Mouse (Mus musculus): ENCODE results near the gene Dusp18. TPM values are rescaled to one million over a fixed set of nuclear protein-coding genes. Genes with fewer than 3 reads are reported as not detected.
"Not testable (repeated sequence)": the region's sequence is repeated elsewhere in the genome, so short reads cannot be mapped to it uniquely, and the experiment has no call there.

Dusp18 gene
- polyA plus RNA-seq, 1 experiment from 2014 or later: 14.5 TPM

- Histone ChIP-seq H3K9me3 (replicated peaks) (no peaks in the 10 kb centered on the region), H3K27me3 (replicated peaks) (no peaks in the 10 kb centered on the region), H3K4me2 (no peak overlapping the region; the same call in 1 of the 2 replicates), H3K36me3 (peaks cover 24% of the 10 kb centered on the region), H3K4me1 (replicated peaks) (peaks cover 14% of the 10 kb centered on the region), H3K9ac (no peak overlapping the region), H3K4me3 (no peak overlapping the region), H3K27ac (ENCODE audit: poor library complexity, severe bottlenecking) (no peak overlapping the region)
- ATAC-seq (ENCODE audit: insufficient number of reproducible peaks, low FRiP score): no peak
- WGBS: 81% methylated on average over 6 of the region's 6 CpGs
Observed at GRCm38 (mm10) chr11:3893970-3894369, 1.1 kb upstream of the Dusp18 start.

DNA sequence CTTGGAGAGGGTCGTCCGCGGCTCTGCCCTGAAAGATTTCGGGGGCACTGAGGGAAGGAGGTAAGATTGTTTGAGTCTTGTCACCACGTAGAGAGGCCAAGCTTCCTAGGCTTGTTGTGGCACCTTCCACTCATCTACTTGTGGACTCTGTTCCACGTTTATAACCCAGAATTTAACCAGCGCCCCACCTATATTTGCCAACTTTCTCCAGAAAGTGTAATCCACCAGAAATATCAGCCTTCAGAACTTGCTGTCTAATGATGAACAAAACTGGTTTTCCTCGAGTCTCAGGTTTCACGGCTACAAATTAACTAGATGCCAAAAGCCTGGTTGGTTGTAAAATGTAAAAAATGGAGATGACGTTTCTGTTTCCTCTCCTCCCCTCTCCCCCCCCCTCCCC lies 418 bp downstream of the Dusp18 start:
- H3K4me3 ChIP-seq: peak overlapping the region; percentile 60
- H3K4me1 ChIP-seq (replicated peaks): peaks cover 20% of the 10 kb centered on the region
- peak overlapping the region; percentile 77 for H3K27ac ChIP-seq (ENCODE audit: poor library complexity, severe bottlenecking)
- H3K4me2 ChIP-seq: peak overlapping the region; percentile 89
- 4% methylated on average over 10 of the region's 10 CpGs for WGBS
- peaks cover 25% of the 10 kb centered on the region for H3K36me3 ChIP-seq
- no peak for ATAC-seq (ENCODE audit: insufficient number of reproducible peaks, low FRiP score)
- no peaks in the 10 kb centered on the region for H3K27me3 ChIP-seq (replicated peaks)
- H3K9me3 ChIP-seq (replicated peaks): no peaks in the 10 kb centered on the region
- H3K9ac ChIP-seq: peak overlapping the region; percentile 78

DNA sequence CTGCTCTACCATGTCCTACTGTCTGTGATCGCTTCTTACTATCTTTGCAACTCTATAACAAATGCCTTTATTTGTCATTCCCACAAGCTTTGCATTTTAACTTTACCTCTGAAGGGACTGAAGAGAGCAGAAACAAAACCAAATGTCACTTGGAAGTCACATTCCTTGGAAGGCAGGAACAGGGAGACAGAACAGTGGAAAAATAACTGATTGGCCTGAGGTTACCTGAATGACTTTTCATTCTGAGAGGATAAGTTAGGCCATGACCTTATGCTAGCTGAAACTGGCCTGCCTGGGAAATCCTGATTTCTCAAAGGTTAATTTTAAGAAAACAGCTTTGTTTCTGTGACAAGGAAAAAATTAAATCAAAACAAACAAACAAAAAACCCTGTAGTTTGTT lies 893 bp downstream of the Dusp18 start:
- Histone ChIP-seq H3K4me3 (no peak overlapping the region; the same call in 1 of the 2 replicates), H3K4me2 (peak overlapping the region; percentile 89), H3K36me3 (peaks cover 25% of the 10 kb centered on the region), H3K9ac (no peak overlapping the region), H3K27me3 (replicated peaks) (no peaks in the 10 kb centered on the region), H3K9me3 (replicated peaks) (no peaks in the 10 kb centered on the region), H3K27ac (ENCODE audit: poor library complexity, severe bottlenecking) (0 out of 2 replicates have a peak overlapping the region, but pooled peaks have one; percentile 77), H3K4me1 (replicated peaks) (peaks cover 21% of the 10 kb centered on the region)
- no peak for ATAC-seq (ENCODE audit: insufficient number of reproducible peaks, low FRiP score)
- 72% methylated on average over 1 of the region's 1 CpGs for WGBS

- H3K4me3 ChIP-seq: no peak overlapping the region
- no peak overlapping the region for H3K4me2 ChIP-seq
- no peak for ATAC-seq (ENCODE audit: insufficient number of reproducible peaks, low FRiP score)
- H3K9ac ChIP-seq: no peak overlapping the region
- H3K4me1 ChIP-seq (replicated peaks): peaks cover 24% of the 10 kb centered on the region
- no peaks in the 10 kb centered on the region for H3K9me3 ChIP-seq (replicated peaks)
- peaks cover 25% of the 10 kb centered on the region for H3K36me3 ChIP-seq
- no peak overlapping the region for H3K27ac ChIP-seq (ENCODE audit: poor library complexity, severe bottlenecking)
- 69% methylated on average over 6 of the region's 6 CpGs for WGBS
- no peaks in the 10 kb centered on the region for H3K27me3 ChIP-seq (replicated peaks)
Observed at GRCm38 (mm10) chr11:3900296-3900695, 5.3 kb downstream of the Dusp18 start.

GRCm38 (mm10) chr11:3902516-3902915 lies 7.5 kb downstream of the Dusp18 start:
- no peak overlapping the region for H3K27ac ChIP-seq (ENCODE audit: poor library complexity, severe bottlenecking)
- WGBS: 89% methylated on average over 3 of the region's 3 CpGs
- H3K4me1 ChIP-seq (replicated peaks): peaks cover 10% of the 10 kb centered on the region
- ATAC-seq (ENCODE audit: insufficient number of reproducible peaks, low FRiP score): no peak
- no peaks in the 10 kb centered on the region for H3K9me3 ChIP-seq (replicated peaks)
- no peak overlapping the region for H3K9ac ChIP-seq
- peaks cover 23% of the 10 kb centered on the region for H3K36me3 ChIP-seq
- no peak overlapping the region for H3K4me2 ChIP-seq
- H3K27me3 ChIP-seq (replicated peaks): no peaks in the 10 kb centered on the region
- H3K4me3 ChIP-seq: no peak overlapping the region

DNA sequence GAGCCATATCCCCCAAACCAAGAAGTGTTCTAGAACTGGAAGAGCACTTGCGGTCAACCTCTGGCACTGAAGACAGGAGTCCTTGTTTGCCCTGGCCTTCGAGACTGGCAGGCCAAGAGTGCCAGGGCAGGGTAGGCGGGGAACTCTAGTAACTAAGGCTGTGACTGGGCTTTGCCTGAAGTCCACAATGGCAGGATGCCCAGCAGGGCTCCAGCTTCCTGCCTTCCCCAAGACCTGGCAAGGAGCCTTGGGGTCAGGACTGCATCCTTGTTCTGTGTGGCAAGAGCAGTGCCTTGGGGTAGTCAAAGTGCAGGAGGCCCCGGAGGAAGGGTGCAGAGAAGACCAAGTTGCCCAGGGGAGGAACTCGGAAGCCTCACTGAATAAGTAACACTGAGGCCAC lies 8.0 kb downstream of the Dusp18 start:
- Histone ChIP-seq H3K4me2 (no peak overlapping the region), H3K27me3 (replicated peaks) (no peaks in the 10 kb centered on the region), H3K27ac (ENCODE audit: poor library complexity, severe bottlenecking) (no peak overlapping the region), H3K36me3 (peaks cover 21% of the 10 kb centered on the region), H3K4me3 (no peak overlapping the region), H3K9ac (no peak overlapping the region), H3K9me3 (replicated peaks) (no peaks in the 10 kb centered on the region), H3K4me1 (replicated peaks) (peaks cover 10% of the 10 kb centered on the region)
- ATAC-seq (ENCODE audit: insufficient number of reproducible peaks, low FRiP score): no peak
- 70% methylated on average over 5 of the region's 5 CpGs for WGBS

- H3K4me1 ChIP-seq (replicated peaks): peaks cover 10% of the 10 kb centered on the region
- WGBS: 77% methylated on average over 6 of the region's 6 CpGs
- no peak overlapping the region for H3K27ac ChIP-seq (ENCODE audit: poor library complexity, severe bottlenecking)
- no peaks in the 10 kb centered on the region for H3K27me3 ChIP-seq (replicated peaks)
- H3K9me3 ChIP-seq (replicated peaks): no peaks in the 10 kb centered on the region
- no peak overlapping the region for H3K9ac ChIP-seq
- ATAC-seq (ENCODE audit: insufficient number of reproducible peaks, low FRiP score): no peak
- H3K36me3 ChIP-seq: peaks cover 11% of the 10 kb centered on the region
- H3K4me2 ChIP-seq: no peak overlapping the region
- H3K4me3 ChIP-seq: no peak overlapping the region
Observed at GRCm38 (mm10) chr11:3904673-3905072, 9.6 kb downstream of the Dusp18 start.

GRCm38 (mm10) chr11:3905446-3905845 lies 10.4 kb downstream of the Dusp18 start:
- H3K27me3 ChIP-seq (replicated peaks): no peaks in the 10 kb centered on the region
- WGBS: 56% methylated on average over 1 of the region's 1 CpGs
- no peak overlapping the region for H3K4me3 ChIP-seq
- no peak overlapping the region for H3K4me2 ChIP-seq
- ATAC-seq (ENCODE audit: insufficient number of reproducible peaks, low FRiP score): no peak
- no peak overlapping the region for H3K9ac ChIP-seq
- H3K27ac ChIP-seq (ENCODE audit: poor library complexity, severe bottlenecking): no peak overlapping the region
- H3K4me1 ChIP-seq (replicated peaks): peaks cover 8% of the 10 kb centered on the region
- peaks cover 11% of the 10 kb centered on the region for H3K36me3 ChIP-seq
- H3K9me3 ChIP-seq (replicated peaks): no peaks in the 10 kb centered on the region

DNA sequence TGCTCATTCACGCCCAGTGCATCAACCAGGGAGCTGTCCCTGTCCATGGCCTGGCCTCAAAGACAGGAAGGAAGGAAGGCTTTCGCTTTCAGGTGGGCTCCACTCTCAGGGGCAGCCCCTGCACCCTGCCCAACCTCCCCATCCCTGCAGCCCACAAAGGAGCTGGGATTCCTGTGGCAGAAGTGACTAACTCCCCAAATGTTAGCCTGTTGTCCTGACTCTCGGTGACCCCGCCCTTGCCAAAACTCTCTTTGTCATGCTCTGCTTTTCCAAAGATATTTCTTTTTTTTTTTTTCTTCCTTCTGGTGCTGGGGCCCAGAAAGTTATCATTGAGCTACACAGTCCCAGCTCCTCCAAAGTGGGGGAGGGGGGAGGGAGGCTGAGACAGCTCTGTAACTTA lies 14.2 kb downstream of the Dusp18 start:
- Histone ChIP-seq H3K4me2 (no peak overlapping the region), H3K36me3 (peaks cover 11% of the 10 kb centered on the region), H3K27me3 (replicated peaks) (no peaks in the 10 kb centered on the region), H3K4me3 (no peak overlapping the region), H3K4me1 (replicated peaks) (peaks cover 32% of the 10 kb centered on the region), H3K9ac (no peak overlapping the region), H3K27ac (ENCODE audit: poor library complexity, severe bottlenecking) (no peak overlapping the region), H3K9me3 (replicated peaks) (no peaks in the 10 kb centered on the region)
- ATAC-seq (ENCODE audit: insufficient number of reproducible peaks, low FRiP score): no peak
- 77% methylated on average over 4 of the region's 4 CpGs for WGBS

GRCm38 (mm10) chr11:3910513-3911310 lies 15.7 kb downstream of the Dusp18 start:
- H3K27ac ChIP-seq (ENCODE audit: poor library complexity, severe bottlenecking): peak overlapping the region; percentile 46; the same call in 1 of the 2 replicates
- WGBS: 44% methylated on average over 5 of the region's 5 CpGs
- peak overlapping the region; percentile 93 for H3K4me2 ChIP-seq
- ATAC-seq (ENCODE audit: insufficient number of reproducible peaks, low FRiP score): no peak
- H3K4me3 ChIP-seq: peak overlapping the region; percentile 2; the same call in 1 of the 2 replicates
- peaks cover 11% of the 10 kb centered on the region for H3K36me3 ChIP-seq
- no peaks in the 10 kb centered on the region for H3K9me3 ChIP-seq (replicated peaks)
- 0 out of 2 replicates have a peak overlapping the region, but pooled peaks have one; percentile 7 for H3K9ac ChIP-seq
- no peaks in the 10 kb centered on the region for H3K27me3 ChIP-seq (replicated peaks)
- H3K4me1 ChIP-seq (replicated peaks): peaks cover 35% of the 10 kb centered on the region

DNA sequence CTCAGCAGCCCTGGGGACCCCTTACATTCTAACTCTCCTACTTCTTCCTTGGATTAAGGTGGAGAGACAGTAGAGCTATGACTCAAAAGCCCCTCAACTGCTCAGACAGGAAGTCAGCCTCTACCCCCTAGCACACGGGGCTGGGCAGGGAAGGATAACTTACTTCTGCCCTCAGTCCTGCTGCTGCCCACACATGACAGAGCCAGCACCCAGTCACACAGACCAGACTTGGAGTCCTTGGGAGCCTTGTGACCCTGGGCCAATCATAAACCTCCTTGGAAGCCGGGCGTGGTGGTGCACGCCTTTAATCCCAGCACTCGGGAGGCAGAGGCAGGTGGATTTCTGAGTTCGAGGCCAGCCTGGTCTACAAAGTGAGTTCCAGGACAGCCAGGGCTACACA lies 16.4 kb downstream of the Dusp18 start:
- H3K9ac ChIP-seq: 0 out of 2 replicates have a peak overlapping the region, but pooled peaks have one; percentile 7

More for the DNA sequence above, 16.4 kb downstream of the Dusp18 start:
- H3K27me3 ChIP-seq (replicated peaks); H3K4me3 ChIP-seq; ATAC-seq (ENCODE audit: insufficient number of reproducible peaks, low FRiP score); H3K9me3 ChIP-seq (replicated peaks): not testable (repeated sequence)
- WGBS: 84% methylated on average over 6 of the region's 6 CpGs
- Histone ChIP-seq H3K27ac (ENCODE audit: poor library complexity, severe bottlenecking) (peak overlapping the region; percentile 46; the same call in 1 of the 2 replicates), H3K4me1 (replicated peaks) (peaks cover 41% of the 10 kb centered on the region), H3K4me2 (peak overlapping the region; percentile 93), H3K36me3 (peaks cover 11% of the 10 kb centered on the region)

Data from heart, embryonic 12.5 days (tissue).